Mouse (Mus musculus) E14TG2a.4 (cell line): ENCODE results near the gene Crygn.

Experiments used
- H3K27me3 ChIP-seq: 2 replicates; pipeline ENCODE4 v1.6.1; 2014; ENCODE audit warnings: low read length, control low read depth; ENCODE audit not compliant: insufficient read depth
- H3K36me3 ChIP-seq: 2 replicates; pipeline ENCODE4 v1.6.1; 2014; ENCODE audit warnings: low read length, control low read depth; ENCODE audit not compliant: insufficient read depth
- H3K4me1 ChIP-seq: replicated peaks from 2 replicates; pipeline ENCODE4 v1.6.1; 2014; ENCODE audit warnings: low read depth, low read length, control low read depth
- H3K4me3 ChIP-seq: replicated peaks from 2 replicates; pipeline ENCODE4 v1.5.1; 2014; ENCODE audit warnings: mild to moderate bottlenecking, low read length
- H3K9me3 ChIP-seq: 2 replicates; pipeline ENCODE4 v1.6.1; 2014; ENCODE audit warnings: low read length, control low read depth
- CTCF ChIP-seq: conservative IDR thresholded peaks from 2 replicates; pipeline ENCODE4 v1.5.1; 2014; ENCODE audit warnings: low read length
- NANOG ChIP-seq: IDR thresholded peaks from 2 replicates; pipeline ENCODE4 v1.6.1; 2014; ENCODE audit warnings: borderline replicate concordance, low read length, mixed read lengths
- POU5F1 ChIP-seq: IDR thresholded peaks from 2 replicates; pipeline ENCODE4 v1.6.1; 2014; ENCODE audit warnings: low read length, borderline replicate concordance

Crygn gene

GRCm38 (mm10) chr5:24704615-24705014 is 53.2 kb downstream of the Crygn start:
- H3K27me3 ChIP-seq, result no peaks in the 10 kb centered on the region
- peaks cover 99% of the 10 kb centered on the region for H3K36me3 ChIP-seq
- H3K4me1 ChIP-seq, result peaks cover 33% of the 10 kb centered on the region
- no peak overlapping the region for H3K4me3 ChIP-seq
- no peaks in the 10 kb centered on the region for H3K9me3 ChIP-seq
- TF ChIP-seq POU5F1 (no peak), CTCF (no peak), NANOG (no peak)

DNA sequence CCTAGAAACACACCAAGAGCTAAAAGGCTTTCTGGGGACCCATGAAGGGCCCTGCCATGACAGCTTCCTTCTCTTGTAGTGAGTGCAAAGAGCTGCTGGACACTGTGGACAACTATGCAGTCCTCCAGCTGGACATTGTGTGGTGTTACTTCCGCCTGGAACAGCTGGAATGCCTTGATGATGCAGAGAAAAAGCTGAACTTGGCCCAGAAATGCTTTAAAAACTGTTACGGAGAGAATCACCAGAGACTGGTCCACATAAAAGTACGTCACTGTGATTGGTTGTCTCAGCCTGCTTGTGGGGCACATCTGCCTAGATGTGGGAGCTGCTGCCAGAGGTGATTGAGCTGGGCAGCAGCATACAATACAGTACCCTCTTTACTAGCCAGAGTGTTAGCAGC is 56.5 kb downstream of the Crygn start:
- Histone ChIP-seq H3K9me3 (no peaks in the 10 kb centered on the region), H3K4me3 (no peak overlapping the region), H3K4me1 (peaks cover 13% of the 10 kb centered on the region), H3K36me3 (peaks cover 100% of the 10 kb centered on the region), H3K27me3 (no peaks in the 10 kb centered on the region)
- TF ChIP-seq POU5F1 (no peak), NANOG (no peak), CTCF (no peak)
